Mouse (Mus musculus) ES-E14 (cell line): ENCODE data around the gene Gm10282.

Source experiments
- CHD2 ChIP-seq: IDR thresholded peaks from 2 replicates; pipeline ENCODE4 v1.6.1; 2014; ENCODE audit warnings: mild to moderate bottlenecking, low read depth, low read length, inconsistent platforms
- HCFC1 ChIP-seq: IDR thresholded peaks from 2 replicates; pipeline ENCODE4 v1.6.1; 2012; ENCODE audit warnings: low read length, inconsistent platforms, borderline replicate concordance; ENCODE audit not compliant: insufficient read depth
- MAFK ChIP-seq: IDR thresholded peaks from 2 replicates; pipeline ENCODE4 v1.6.1; 2014; ENCODE audit warnings: mild to moderate bottlenecking, low read depth, low read length, inconsistent platforms; ENCODE audit not compliant: insufficient read depth
- ZC3H11A ChIP-seq: IDR thresholded peaks from 2 replicates; pipeline ENCODE4 v1.6.1; 2012; ENCODE audit warnings: low read depth, mild to moderate bottlenecking, inconsistent platforms, low read length, borderline replicate concordance

DNA sequence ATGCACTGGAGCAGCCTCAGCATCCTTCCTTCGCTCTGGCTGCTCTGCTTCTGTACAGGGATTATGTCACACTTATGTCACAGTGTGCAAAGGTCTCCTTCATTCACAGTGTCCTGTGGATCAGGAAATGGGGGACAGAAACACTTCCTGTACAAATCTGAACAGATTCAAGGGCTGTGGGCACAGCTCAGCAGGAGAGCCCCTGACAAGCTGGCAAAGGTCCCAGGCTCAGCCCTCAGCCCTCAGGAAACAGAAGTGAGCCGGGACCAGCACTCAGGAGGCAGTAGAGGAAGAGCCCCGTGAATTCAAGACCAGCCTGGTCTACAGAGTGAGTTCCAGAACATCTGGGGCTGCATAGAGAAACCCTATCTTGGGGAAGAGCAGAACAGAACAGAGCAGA lies 23.4 kb downstream of the Gm10282 start:
- TF ChIP-seq MAFK (no peak), ZC3H11A (no peak), CHD2 (no peak), HCFC1 (no peak)
